Mouse (Mus musculus) liver, embryonic 14.5 days (tissue): Measurements from ENCODE around the gene Zbtb1.

ENCODE experiments used
- CTCF ChIP-seq: IDR thresholded peaks from 2 replicates; pipeline ENCODE4 v1.5.1; 2016; ENCODE audit warnings: antibody characterized with exemption, low read depth, control low read depth
- EP300 ChIP-seq: IDR thresholded peaks from 2 replicates; pipeline ENCODE4 v1.6.1; 2016; ENCODE audit warnings: antibody characterized with exemption, low read depth

DNA sequence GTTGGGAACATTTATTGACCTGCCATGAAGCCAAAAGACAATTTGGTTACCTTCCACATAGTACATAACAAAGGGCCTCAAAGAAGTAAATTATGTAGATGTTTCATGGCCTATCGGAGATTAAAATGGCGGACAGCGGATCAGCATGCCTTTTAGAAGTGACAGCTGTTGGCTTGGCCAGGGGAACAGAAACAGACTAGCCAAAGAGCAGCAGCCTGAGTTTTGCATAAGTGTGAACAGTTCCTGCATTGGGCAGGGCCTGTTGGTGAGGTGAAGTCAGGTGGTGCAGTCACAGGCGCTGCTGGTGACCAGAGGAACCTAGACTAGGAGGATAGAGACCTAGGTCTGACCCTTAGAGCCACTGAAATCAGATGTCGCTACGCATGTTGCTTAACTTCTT, 7.0 kb downstream of the Zbtb1 start:
- no peak for TF ChIP-seq CTCF
- no peak for TF ChIP-seq EP300
